Mouse (Mus musculus) kidney, postnatal 0 days (tissue): Measurements from ENCODE around the gene Cd63. TPM values are rescaled to one million over a fixed set of nuclear protein-coding genes. Genes with fewer than 3 reads are reported as not detected.

Source experiments
- ATAC-seq: fragments of 200-750 bp; cut with Nextera tagmentation; replicated peaks from 2 replicates; pipeline ENCODE4 v1.8.0; 2017; ENCODE audit warnings: low read depth, moderate number of reproducible peaks, moderate TSS enrichment, moderate library complexity; ENCODE audit not compliant: low FRiP score
- DNase-seq: peaks from one replicate; pipeline ENCODE4 v3.0.0-alpha.2; 2016; ENCODE audit warnings: low spot score
- H3K27ac ChIP-seq: fragments of 300-500 bp; sonication (generic); 2 replicates; pipeline ENCODE4 v1.5.1; 2014; ENCODE audit warnings: mild to moderate bottlenecking
- H3K27me3 ChIP-seq: fragments of 300-500 bp; sonication (generic); 2 replicates; pipeline ENCODE4 v1.6.1; 2014; ENCODE audit warnings: low read length, mixed read lengths; ENCODE audit not compliant: insufficient read depth
- H3K36me3 ChIP-seq: fragments of 300-500 bp; sonication (generic); 2 replicates; pipeline ENCODE4 v1.6.1; 2014; ENCODE audit warnings: low read length, mixed read lengths; ENCODE audit not compliant: insufficient read depth
- H3K4me1 ChIP-seq: fragments of 300-500 bp; sonication (generic); replicated peaks from 2 replicates; pipeline ENCODE4 v1.6.1; 2014; ENCODE audit warnings: antibody characterized with exemption, low read length, mixed read lengths; ENCODE audit not compliant: insufficient read depth
- H3K4me2 ChIP-seq: fragments of 300-500 bp; sonication (generic); 2 replicates; pipeline ENCODE4 v1.6.1; 2014; ENCODE audit warnings: mild to moderate bottlenecking, low read length, moderate library complexity, mixed read lengths
- H3K4me3 ChIP-seq: fragments of 300-500 bp; sonication (generic); replicated peaks from 2 replicates; pipeline ENCODE4 v1.5.1; 2014; ENCODE audit warnings: low read depth, low read length
- H3K9ac ChIP-seq: fragments of 300-500 bp; sonication (generic); 2 replicates; pipeline ENCODE4 v1.6.1; 2014; ENCODE audit warnings: low read depth, low read length
- H3K9me3 ChIP-seq: fragments of 300-500 bp; sonication (generic); replicated peaks from 2 replicates; pipeline ENCODE4 v1.6.1; 2016; ENCODE audit warnings: low read length, inconsistent platforms, mixed read lengths
- CTCF ChIP-seq: IDR thresholded peaks from 2 replicates; pipeline ENCODE4 v1.5.1; 2016; ENCODE audit warnings: antibody characterized with exemption, low read depth, mild to moderate bottlenecking, moderate library complexity
- WGBS: fragments of 180-500 bp; shearing (Covaris S2); extraction: QIAGEN DNeasy Blood & Tissue Kit; methylation state at CpG from one replicate; pipeline ENCODE4 v1.1.7; 2014; 5-methylcytosine and 5-hydroxymethylcytosine counted together
- polyA plus RNA-seq: library from polyadenylated mRNA; unstranded; fragments of >200 nt; fragmentation: Nextera tagmentation; extraction: Ambion mirVana; gene quantifications from 2 replicates; pipeline ENCODE4 v1.2.1, GENCODE M21; 2015

Cd63 gene
- polyA plus RNA-seq, 1 experiment from 2014 or later = 1,350 TPM

- no peak for DNase-seq
- peak overlapping the region; percentile 42; the same call in 1 of the 2 replicates for H3K9ac ChIP-seq
- WGBS = 73% methylated on average over 6 of the region's 6 CpGs
Observed at GRCm38 (mm10) chr10:128911430-128911829, 10.6 kb downstream of the Cd63 start.

DNA sequence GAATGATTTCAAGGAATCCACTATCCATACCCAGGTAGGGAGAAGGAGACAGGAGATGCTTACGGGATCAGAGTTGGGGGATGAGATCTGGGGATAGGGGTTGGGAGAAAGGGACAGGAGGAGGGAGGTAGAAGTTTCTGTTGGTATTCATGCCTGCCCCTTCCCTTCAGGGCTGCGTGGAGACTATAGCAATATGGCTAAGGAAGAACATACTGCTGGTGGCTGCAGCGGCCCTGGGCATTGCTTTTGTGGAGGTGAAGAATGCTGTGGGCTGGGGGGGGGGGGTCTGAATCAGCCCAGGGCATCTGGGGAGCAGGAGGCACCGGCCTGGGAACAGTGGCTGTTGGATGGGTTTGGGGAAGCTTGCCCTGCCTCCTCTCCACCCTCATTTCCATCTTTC is 11.5 kb downstream of the Cd63 start:
- TF ChIP-seq CTCF = no peak
- no peak for DNase-seq
- H3K4me1 ChIP-seq = peaks cover 12% of the 10 kb centered on the region
- no peak for ATAC-seq
- H3K4me3 ChIP-seq = no peak overlapping the region
- WGBS = 97% methylated on average over 3 of the region's 4 CpGs
- H3K27me3 ChIP-seq = no peaks in the 10 kb centered on the region
- peaks cover 24% of the 10 kb centered on the region; the same call in 1 of the 2 replicates for H3K36me3 ChIP-seq
- 0 out of 2 replicates have a peak overlapping the region, but pooled peaks have one; percentile 11 for H3K27ac ChIP-seq
- no peaks in the 10 kb centered on the region for H3K9me3 ChIP-seq
- no peak overlapping the region for H3K4me2 ChIP-seq
- no peak overlapping the region for H3K9ac ChIP-seq

More at GRCm38 (mm10) chr10:128911430-128911829, 10.6 kb downstream of the Cd63 start:
- Histone ChIP-seq H3K4me2 (peak overlapping the region; percentile 67), H3K9me3 (no peaks in the 10 kb centered on the region), H3K4me3 (peak overlapping the region; percentile 91), H3K27me3 (no peaks in the 10 kb centered on the region), H3K4me1 (peaks cover 12% of the 10 kb centered on the region), H3K27ac (no peak overlapping the region), H3K36me3 (peaks cover 16% of the 10 kb centered on the region; the same call in 1 of the 2 replicates)
- no peak for TF ChIP-seq CTCF
- no peak for ATAC-seq

DNA sequence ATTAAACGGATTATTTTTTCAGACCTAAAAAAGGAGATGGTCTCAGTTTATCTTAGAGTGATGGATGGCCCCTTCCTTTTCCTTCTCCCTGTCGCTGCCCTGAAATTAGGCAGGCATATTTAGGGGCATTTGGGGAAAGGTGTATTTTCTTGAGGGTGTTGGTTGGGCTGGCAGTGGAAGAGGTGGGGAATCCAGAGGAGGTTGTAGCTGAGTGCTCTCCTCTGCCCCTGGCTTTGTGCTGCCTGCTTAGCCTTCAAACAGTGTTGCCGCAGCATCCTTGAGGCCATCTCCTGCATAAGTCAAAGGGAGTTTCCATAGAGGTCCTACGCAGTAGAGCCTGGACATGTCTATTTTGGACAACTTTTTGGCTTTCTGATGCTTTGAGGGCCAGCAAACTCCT is 12.0 kb downstream of the Cd63 start:
- H3K4me1 ChIP-seq = peaks cover 12% of the 10 kb centered on the region
- no peak overlapping the region for H3K4me2 ChIP-seq
- DNase-seq = no peak
- H3K9ac ChIP-seq = no peak overlapping the region
- H3K4me3 ChIP-seq = no peak overlapping the region
- TF ChIP-seq CTCF = no peak
- no peaks in the 10 kb centered on the region for H3K9me3 ChIP-seq
- peak overlapping the region; percentile 27; the same call in 1 of the 2 replicates for H3K27ac ChIP-seq
- WGBS = 75% methylated on average over 4 of the region's 4 CpGs
- peaks cover 30% of the 10 kb centered on the region; the same call in 1 of the 2 replicates for H3K36me3 ChIP-seq
- no peak for ATAC-seq
- H3K27me3 ChIP-seq = no peaks in the 10 kb centered on the region

DNA sequence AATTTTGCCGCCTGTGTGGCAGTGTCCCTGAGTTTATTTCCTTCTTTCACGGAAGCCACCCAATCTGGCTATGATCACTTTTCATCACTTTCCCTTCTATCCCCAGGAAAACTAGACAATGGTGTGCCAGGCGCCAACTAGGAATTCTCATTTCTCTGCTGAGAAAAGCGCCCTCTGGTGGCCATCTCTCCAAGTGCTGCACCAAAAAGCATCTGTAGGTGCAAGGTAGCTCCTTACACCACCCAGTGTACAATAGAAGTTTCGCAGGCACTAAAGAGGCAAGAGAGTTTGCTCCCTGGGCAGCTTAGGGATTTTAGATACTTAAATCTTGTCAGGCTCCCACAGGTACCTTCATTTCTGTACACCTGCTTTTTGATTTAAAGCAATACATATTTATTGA is 12.4 kb downstream of the Cd63 start:
- WGBS = 5% methylated on average over 5 of the region's 5 CpGs
- Histone ChIP-seq H3K36me3 (peaks cover 30% of the 10 kb centered on the region; the same call in 1 of the 2 replicates), H3K27me3 (no peaks in the 10 kb centered on the region), H3K9ac (no peak overlapping the region), H3K9me3 (no peaks in the 10 kb centered on the region), H3K4me1 (peaks cover 12% of the 10 kb centered on the region), H3K27ac (peak overlapping the region; percentile 27; the same call in 1 of the 2 replicates), H3K4me2 (no peak overlapping the region), H3K4me3 (no peak overlapping the region)
- ATAC-seq (0 out of 2 replicates have a peak, but pooled peaks have one; percentile 5), DNase-seq (peak; percentile 95)
- TF ChIP-seq CTCF = peak; percentile 100

DNA sequence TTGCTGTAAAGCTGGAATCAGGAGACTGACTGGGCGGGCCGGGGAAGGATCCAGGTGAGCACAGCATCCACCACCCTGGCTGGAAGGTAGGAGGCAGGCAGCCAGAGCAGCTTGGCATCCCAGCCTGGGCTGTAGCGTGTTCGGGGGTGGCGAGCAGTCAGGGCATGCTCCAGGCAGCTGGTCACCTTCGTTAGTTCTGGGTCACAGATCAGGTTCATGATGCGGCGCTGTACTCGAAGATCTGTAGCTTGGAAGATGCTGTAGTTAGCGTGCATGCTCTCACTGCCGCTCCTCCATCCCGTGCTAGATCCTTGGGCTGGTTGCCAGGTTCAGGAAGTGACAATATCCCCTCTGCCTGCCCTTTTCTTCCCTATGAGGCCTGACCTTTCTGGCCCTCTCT is 12.9 kb downstream of the Cd63 start:
- no peak for TF ChIP-seq CTCF
- Histone ChIP-seq H3K4me3 (no peak overlapping the region), H3K27me3 (no peaks in the 10 kb centered on the region), H3K9ac (no peak overlapping the region), H3K27ac (no peak overlapping the region), H3K9me3 (no peaks in the 10 kb centered on the region), H3K4me1 (peaks cover 12% of the 10 kb centered on the region), H3K4me2 (no peak overlapping the region), H3K36me3 (peaks cover 30% of the 10 kb centered on the region; the same call in 1 of the 2 replicates)
- ATAC-seq = no peak
- WGBS = 60% methylated on average over 12 of the region's 12 CpGs
- DNase-seq = no peak

GRCm38 (mm10) chr10:128915550-128915949 is 14.8 kb downstream of the Cd63 start:
- WGBS = 96% methylated on average over 2 of the region's 2 CpGs
- Histone ChIP-seq H3K27me3 (no peaks in the 10 kb centered on the region), H3K9ac (no peak overlapping the region), H3K9me3 (no peaks in the 10 kb centered on the region), H3K4me2 (no peak overlapping the region), H3K27ac (no peak overlapping the region), H3K4me3 (no peak overlapping the region), H3K36me3 (peaks cover 30% of the 10 kb centered on the region; the same call in 1 of the 2 replicates), H3K4me1 (peaks cover 14% of the 10 kb centered on the region)
- ATAC-seq (no peak), DNase-seq (no peak)
- TF ChIP-seq CTCF = peak; percentile 54

DNA sequence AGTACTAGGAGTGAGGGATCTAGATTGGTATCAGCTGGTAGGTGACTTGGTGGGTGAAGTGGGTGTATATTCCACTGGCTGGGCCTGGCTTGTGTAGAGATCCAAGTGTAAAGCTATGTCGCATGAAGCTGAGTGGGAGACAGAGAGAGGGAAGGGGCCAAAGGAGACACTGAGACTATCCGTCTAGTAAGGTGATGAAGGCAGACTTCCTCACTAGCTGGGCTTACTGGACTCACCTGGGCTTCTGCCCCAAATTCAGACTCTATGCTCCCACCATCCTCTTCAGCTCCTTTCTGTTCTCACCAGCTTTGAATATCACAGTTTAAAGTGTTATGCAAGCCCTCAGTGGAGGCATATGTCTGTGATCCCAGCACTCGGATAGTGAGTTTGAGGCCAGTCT is 15.9 kb downstream of the Cd63 start:
- DNase-seq = no peak
- Histone ChIP-seq H3K9me3 (no peaks in the 10 kb centered on the region), H3K9ac (no peak overlapping the region), H3K27me3 (no peaks in the 10 kb centered on the region), H3K27ac (no peak overlapping the region), H3K4me3 (no peak overlapping the region), H3K4me2 (no peak overlapping the region), H3K4me1 (peaks cover 25% of the 10 kb centered on the region), H3K36me3 (peaks cover 30% of the 10 kb centered on the region; the same call in 1 of the 2 replicates)
- TF ChIP-seq CTCF = no peak
- 81% methylated on average over 3 of the region's 3 CpGs for WGBS
- ATAC-seq = no peak
